Mouse (Mus musculus) embryonic facial prominence, embryonic 15.5 days (tissue): Measurements from ENCODE around the gene Dnmbp. TPM values are rescaled to one million over a fixed set of nuclear protein-coding genes. Genes with fewer than 3 reads are reported as not detected.

ENCODE experiments used
- ATAC-seq: fragments of 200-750 bp; cut with Nextera tagmentation; 2 replicates; pipeline ENCODE4 v1.8.0; 2017; ENCODE audit warnings: low read depth, moderate TSS enrichment; ENCODE audit not compliant: insufficient number of reproducible peaks, low FRiP score, low TSS enrichment
- H3K27ac ChIP-seq: fragments of 300-500 bp; sonication (generic); replicated peaks from 2 replicates; pipeline ENCODE4 v1.5.1; 2015; ENCODE audit warnings: mild to moderate bottlenecking, inconsistent platforms
- H3K27me3 ChIP-seq: fragments of 300-500 bp; sonication (generic); 2 replicates; pipeline ENCODE4 v1.6.1; 2015; ENCODE audit warnings: inconsistent platforms
- H3K36me3 ChIP-seq: fragments of 300-500 bp; sonication (generic); 2 replicates; pipeline ENCODE4 v1.6.1; 2015; ENCODE audit warnings: mild to moderate bottlenecking, inconsistent platforms
- H3K4me1 ChIP-seq: fragments of 300-500 bp; sonication (generic); 2 replicates; pipeline ENCODE4 v1.6.1; 2015; ENCODE audit warnings: inconsistent platforms
- H3K4me2 ChIP-seq: fragments of 300-500 bp; sonication (generic); replicated peaks from 2 replicates; pipeline ENCODE4 v1.6.1; 2015; ENCODE audit warnings: mild to moderate bottlenecking, inconsistent platforms
- H3K4me3 ChIP-seq: fragments of 300-500 bp; sonication (generic); replicated peaks from 2 replicates; pipeline ENCODE4 v1.5.1; 2015; ENCODE audit warnings: mild to moderate bottlenecking, inconsistent platforms
- H3K9ac ChIP-seq: fragments of 300-500 bp; sonication (generic); 2 replicates; pipeline ENCODE4 v1.6.1; 2015; ENCODE audit warnings: inconsistent platforms
- H3K9me3 ChIP-seq: fragments of 300-500 bp; sonication (generic); replicated peaks from 2 replicates; pipeline ENCODE4 v1.6.1; 2016; ENCODE audit warnings: inconsistent platforms
- WGBS: fragments of 180-500 bp; shearing (Covaris S2); methylation state at CpG from one replicate; pipeline ENCODE4 v1.1.7; 2015; 5-methylcytosine and 5-hydroxymethylcytosine counted together
- polyA plus RNA-seq: library from polyadenylated mRNA; unstranded; fragments of >200 nt; fragmentation: Nextera tagmentation; extraction: Ambion mirVana; gene quantifications from 2 replicates; pipeline ENCODE4 v1.2.1, GENCODE M21; 2015

Gene Dnmbp
- polyA plus RNA-seq, 1 experiment from 2014 or later, result 19.4 TPM

GRCm38 (mm10) chr19:43922963-43923362, 17.0 kb downstream of the Dnmbp start:
- Histone ChIP-seq H3K9ac (no peak overlapping the region), H3K36me3 (0 out of 2 replicates have a peak, but pooled peaks cover 5% of the 10 kb centered on the region), H3K27ac (no peak overlapping the region), H3K27me3 (no peaks in the 10 kb centered on the region), H3K4me2 (no peak overlapping the region), H3K9me3 (no peaks in the 10 kb centered on the region), H3K4me3 (no peak overlapping the region), H3K4me1 (peaks cover 18% of the 10 kb centered on the region)
- no peak for ATAC-seq
- WGBS, result 87% methylated on average over 7 of the region's 7 CpGs

GRCm38 (mm10) chr19:43921410-43921809, 18.6 kb downstream of the Dnmbp start:
- H3K4me3 ChIP-seq, result no peak overlapping the region
- H3K9me3 ChIP-seq, result no peaks in the 10 kb centered on the region
- H3K9ac ChIP-seq, result no peak overlapping the region
- no peaks in the 10 kb centered on the region for H3K27me3 ChIP-seq
- H3K36me3 ChIP-seq, result 0 out of 2 replicates have a peak, but pooled peaks cover 5% of the 10 kb centered on the region
- H3K4me1 ChIP-seq, result peaks cover 8% of the 10 kb centered on the region; the same call in 1 of the 2 replicates
- 43% methylated on average over 13 of the region's 13 CpGs for WGBS
- no peak overlapping the region for H3K27ac ChIP-seq
- 0 out of 2 replicates have a peak overlapping the region, but pooled peaks have one; percentile 6 for H3K4me2 ChIP-seq
- ATAC-seq, result no peak

GRCm38 (mm10) chr19:43920453-43921300, 19.3 kb downstream of the Dnmbp start:
- Histone ChIP-seq H3K27me3 (no peaks in the 10 kb centered on the region), H3K4me1 (peaks cover 7% of the 10 kb centered on the region; the same call in 1 of the 2 replicates), H3K4me2 (no peak overlapping the region), H3K4me3 (no peak overlapping the region), H3K9me3 (no peaks in the 10 kb centered on the region), H3K27ac (no peak overlapping the region), H3K9ac (no peak overlapping the region), H3K36me3 (0 out of 2 replicates have a peak, but pooled peaks cover 5% of the 10 kb centered on the region)
- 29% methylated on average over 32 of the region's 32 CpGs for WGBS
- ATAC-seq, result no peak

- 79% methylated on average over 4 of the region's 4 CpGs for WGBS
- H3K4me1 ChIP-seq, result peaks cover 7% of the 10 kb centered on the region; the same call in 1 of the 2 replicates
- no peak overlapping the region for H3K4me2 ChIP-seq
- no peak overlapping the region for H3K9ac ChIP-seq
- H3K27ac ChIP-seq, result no peak overlapping the region
- no peak for ATAC-seq
- H3K36me3 ChIP-seq, result 0 out of 2 replicates have a peak, but pooled peaks cover 5% of the 10 kb centered on the region
- H3K27me3 ChIP-seq, result no peaks in the 10 kb centered on the region
- H3K9me3 ChIP-seq, result no peaks in the 10 kb centered on the region
- H3K4me3 ChIP-seq, result no peak overlapping the region
Measured at GRCm38 (mm10) chr19:43919841-43920240, 20.1 kb downstream of the Dnmbp start.

GRCm38 (mm10) chr19:43918834-43919233, 21.2 kb downstream of the Dnmbp start:
- WGBS, result 85% methylated on average over 3 of the region's 3 CpGs
- Histone ChIP-seq H3K9me3 (no peaks in the 10 kb centered on the region), H3K4me2 (no peak overlapping the region), H3K9ac (no peak overlapping the region), H3K4me3 (no peak overlapping the region), H3K4me1 (peaks cover 7% of the 10 kb centered on the region; the same call in 1 of the 2 replicates), H3K27me3 (no peaks in the 10 kb centered on the region), H3K36me3 (0 out of 2 replicates have a peak, but pooled peaks cover 5% of the 10 kb centered on the region), H3K27ac (no peak overlapping the region)
- no peak for ATAC-seq

GRCm38 (mm10) chr19:43917763-43918162, 22.2 kb downstream of the Dnmbp start:
- WGBS, result 59% methylated on average over 6 of the region's 6 CpGs

GRCm38 (mm10) chr19:43917406-43917691, 22.6 kb downstream of the Dnmbp start:
- no peak overlapping the region for H3K9ac ChIP-seq
- H3K27me3 ChIP-seq, result no peaks in the 10 kb centered on the region
- ATAC-seq, result no peak
- H3K4me2 ChIP-seq, result no peak overlapping the region
- no peaks in the 10 kb centered on the region for H3K36me3 ChIP-seq
- no peaks in the 10 kb centered on the region for H3K9me3 ChIP-seq
- 78% methylated on average over 2 of the region's 2 CpGs for WGBS
- H3K4me1 ChIP-seq, result peaks cover 10% of the 10 kb centered on the region; the same call in 1 of the 2 replicates
- no peak overlapping the region for H3K27ac ChIP-seq
- H3K4me3 ChIP-seq, result no peak overlapping the region

More at GRCm38 (mm10) chr19:43917763-43918162, 22.2 kb downstream of the Dnmbp start:
- no peak overlapping the region for H3K9ac ChIP-seq
- H3K9me3 ChIP-seq, result no peaks in the 10 kb centered on the region
- H3K4me2 ChIP-seq, result no peak overlapping the region
- ATAC-seq, result no peak
- H3K4me1 ChIP-seq, result peaks cover 10% of the 10 kb centered on the region; the same call in 1 of the 2 replicates
- no peaks in the 10 kb centered on the region for H3K27me3 ChIP-seq
- no peak overlapping the region for H3K27ac ChIP-seq
- no peak overlapping the region for H3K4me3 ChIP-seq
- no peaks in the 10 kb centered on the region for H3K36me3 ChIP-seq

GRCm38 (mm10) chr19:43916586-43917405, 23.2 kb downstream of the Dnmbp start:
- H3K4me2 ChIP-seq, result no peak overlapping the region
- H3K27ac ChIP-seq, result no peak overlapping the region
- H3K4me1 ChIP-seq, result peaks cover 10% of the 10 kb centered on the region; the same call in 1 of the 2 replicates
- H3K4me3 ChIP-seq, result no peak overlapping the region
- H3K9ac ChIP-seq, result no peak overlapping the region
- no peaks in the 10 kb centered on the region for H3K9me3 ChIP-seq
- peaks cover 2% of the 10 kb centered on the region; the same call in 1 of the 2 replicates for H3K36me3 ChIP-seq
- WGBS, result 64% methylated on average over 21 of the region's 21 CpGs
- H3K27me3 ChIP-seq, result no peaks in the 10 kb centered on the region
- ATAC-seq, result peak; percentile 36; the same call in 1 of the 2 replicates

GRCm38 (mm10) chr19:43915431-43915830, 24.6 kb downstream of the Dnmbp start:
- Histone ChIP-seq H3K36me3 (peaks cover 7% of the 10 kb centered on the region), H3K4me1 (peaks cover 5% of the 10 kb centered on the region; the same call in 1 of the 2 replicates), H3K4me2 (no peak overlapping the region), H3K9ac (no peak overlapping the region), H3K4me3 (no peak overlapping the region), H3K27ac (no peak overlapping the region), H3K9me3 (no peaks in the 10 kb centered on the region), H3K27me3 (no peaks in the 10 kb centered on the region)
- 46% methylated on average over 9 of the region's 9 CpGs for WGBS
- no peak for ATAC-seq

- H3K4me1 ChIP-seq, result 0 out of 2 replicates have a peak, but pooled peaks cover 3% of the 10 kb centered on the region
- H3K27me3 ChIP-seq, result no peaks in the 10 kb centered on the region
- 86% methylated on average over 9 of the region's 9 CpGs for WGBS
- H3K36me3 ChIP-seq, result peaks cover 11% of the 10 kb centered on the region
- no peak overlapping the region for H3K27ac ChIP-seq
- H3K9ac ChIP-seq, result no peak overlapping the region
- H3K4me2 ChIP-seq, result no peak overlapping the region
- H3K9me3 ChIP-seq, result no peaks in the 10 kb centered on the region
- no peak for ATAC-seq
- H3K4me3 ChIP-seq, result no peak overlapping the region
Measured at GRCm38 (mm10) chr19:43914986-43915385, 25.0 kb downstream of the Dnmbp start.
